Mouse (Mus musculus): Measurements from ENCODE around the gene Lao1. TPM values are rescaled to one million over a fixed set of nuclear protein-coding genes. Genes with fewer than 3 reads are reported as not detected.

The Lao1 gene
- total RNA-seq, 4 experiments from 2014 or later: 0.09 to 0.19 (median 0.17) TPM; not detected in 1

- DNase-seq (ENCODE audit: low spot score): no peak
Measured at GRCm38 (mm10) chr4:119014997-119015396, 53.6 kb downstream of the Lao1 start.

GRCm38 (mm10) chr4:119015557-119015956, 54.2 kb downstream of the Lao1 start:
- DNase-seq (ENCODE audit: low spot score): no peak

- DNase-seq (ENCODE audit: low spot score): no peak
Measured at GRCm38 (mm10) chr4:119017078-119017477, 55.7 kb downstream of the Lao1 start.

Other genes starting within 250 kb of the Lao1 start
- gene Olfr1340, start 241.4 kb upstream of the Lao1 start, total RNA-seq (2022): not detected
- gene Olfr1339, start 229.4 kb upstream of the Lao1 start, total RNA-seq (2022): not detected
- not detected for gene Olfr1338, start 202.8 kb upstream of the Lao1 start, total RNA-seq (2022)
- not detected for gene Olfr1337, start 179.0 kb upstream of the Lao1 start, total RNA-seq (2022)
- not detected for gene Olfr1335, start 151.6 kb upstream of the Lao1 start, total RNA-seq (2022)
- not detected for gene Olfr1333, start 125.3 kb upstream of the Lao1 start, total RNA-seq (2022)
- not detected for gene Olfr1331, start 96.9 kb upstream of the Lao1 start, total RNA-seq (2022)
- not detected for gene Olfr1330, start 73.0 kb upstream of the Lao1 start, total RNA-seq (2022)
- gene Olfr1329, start 44.1 kb upstream of the Lao1 start, total RNA-seq (2022): not detected
- not detected for gene Olfr1328, start 23.0 kb upstream of the Lao1 start, total RNA-seq (2022)
- 10 to 100 TPM; 12.6 to 22.5 (median 14.9) TPM for gene Slc2a1, start 147.1 kb downstream of the Lao1 start, total RNA-seq (2022)
- gene Zfp691, start 212.6 kb downstream of the Lao1 start, total RNA-seq (2022): 10 to 100 TPM; 19.3 to 23.9 (median 22.6) TPM
- gene Ermap, start 228.4 kb downstream of the Lao1 start, total RNA-seq (2022): under 1 TPM in 1 of 4 experiments, not detected in 3; 0.17 TPM
- 10 to 100 TPM; 14.8 to 17.5 (median 15.8) TPM for gene Svbp, start 233.7 kb downstream of the Lao1 start, total RNA-seq (2022)

Data from heart, adult 8-10 months (tissue).